Mouse (Mus musculus) stomach, postnatal 0 days (tissue): Measurements from ENCODE around the gene Lrrc14b.

Experiments used
- CTCF ChIP-seq: IDR thresholded peaks from 2 replicates; pipeline ENCODE4 v1.5.1; 2016; ENCODE audit warnings: antibody characterized with exemption, low read depth, mild to moderate bottlenecking, moderate library complexity
- EP300 ChIP-seq: optimal IDR thresholded peaks from 2 replicates; pipeline ENCODE3; 2016; ENCODE audit warnings: antibody characterized with exemption

GRCm38 (mm10) chr13:74382289-74382688 lies 18.5 kb upstream of the Lrrc14b start:
- TF ChIP-seq CTCF: no peak
- no peak for TF ChIP-seq EP300
